Mouse (Mus musculus) liver, embryonic 11.5 days (tissue): ENCODE results near the gene Nrg3. TPM values are rescaled to one million over a fixed set of nuclear protein-coding genes. Genes with fewer than 3 reads are reported as not detected.

Experiments
- ATAC-seq: fragments of 200-750 bp; cut with Nextera tagmentation; replicated peaks from 2 replicates; pipeline ENCODE4 v1.8.0; 2017; ENCODE audit warnings: moderate number of reproducible peaks, mild to moderate bottlenecking, moderate TSS enrichment, moderate library complexity; ENCODE audit not compliant: low FRiP score
- DNase-seq: peaks from one replicate; pipeline ENCODE4 v3.0.0-alpha.2; 2017; ENCODE audit warnings: low spot score
- H3K27ac ChIP-seq: fragments of 300-500 bp; sonication (generic); 2 replicates; pipeline ENCODE4 v1.5.1; 2014; ENCODE audit warnings: mild to moderate bottlenecking, low read depth, low read length, control low read depth
- H3K27me3 ChIP-seq: fragments of 300-500 bp; sonication (generic); replicated peaks from 2 replicates; pipeline ENCODE4 v1.6.1; 2014; ENCODE audit warnings: low read length, mixed read lengths; ENCODE audit not compliant: control insufficient read depth, insufficient read depth
- H3K36me3 ChIP-seq: fragments of 300-500 bp; sonication (generic); 2 replicates; pipeline ENCODE4 v1.6.1; 2014; ENCODE audit warnings: mild to moderate bottlenecking, low read length, moderate library complexity, mixed read lengths; ENCODE audit not compliant: control insufficient read depth, insufficient read depth
- H3K4me1 ChIP-seq: fragments of 300-500 bp; sonication (generic); replicated peaks from 2 replicates; pipeline ENCODE4 v1.6.1; 2014; ENCODE audit warnings: low read length, mixed read lengths; ENCODE audit not compliant: control insufficient read depth, insufficient read depth
- H3K4me2 ChIP-seq: fragments of 300-500 bp; sonication (generic); 2 replicates; pipeline ENCODE4 v1.6.1; 2014; ENCODE audit warnings: mild to moderate bottlenecking, control low read depth, moderate library complexity
- H3K4me3 ChIP-seq: fragments of 300-500 bp; sonication (generic); 2 replicates; pipeline ENCODE4 v1.5.1; 2014; ENCODE audit warnings: low read depth, low read length, control low read depth
- H3K9ac ChIP-seq: fragments of 300-500 bp; sonication (generic); 2 replicates; pipeline ENCODE4 v1.6.1; 2014; ENCODE audit warnings: low read depth, low read length, control low read depth
- H3K9me3 ChIP-seq: fragments of 300-500 bp; sonication (generic); 2 replicates; pipeline ENCODE4 v1.6.1; 2016; ENCODE audit warnings: low read length, inconsistent platforms, mixed read lengths; ENCODE audit not compliant: control insufficient read depth
- WGBS: fragments of 180-500 bp; shearing (Covaris S2); extraction: QIAGEN DNeasy Blood & Tissue Kit; methylation state at CpG from one replicate; pipeline ENCODE4 v1.1.7; 2014; 5-methylcytosine and 5-hydroxymethylcytosine counted together
- polyA plus RNA-seq: library from polyadenylated mRNA; unstranded; fragments of >200 nt; fragmentation: Nextera tagmentation; extraction: Ambion mirVana; gene quantifications from 2 replicates; pipeline ENCODE4 v1.2.1, GENCODE M21; 2014

Gene Nrg3
- polyA plus RNA-seq, 1 experiment from 2014 or later = 0.16 TPM

- Histone ChIP-seq H3K36me3 (no peaks in the 10 kb centered on the region), H3K27me3 (no peaks in the 10 kb centered on the region), H3K27ac (no peak overlapping the region), H3K4me3 (no peak overlapping the region), H3K4me2 (no peak overlapping the region), H3K9ac (no peak overlapping the region), H3K9me3 (no peaks in the 10 kb centered on the region), H3K4me1 (no peaks in the 10 kb centered on the region)
- DNase-seq = no peak
- 83% methylated on average over 1 of the region's 1 CpGs for WGBS
- no peak for ATAC-seq
Measured at GRCm38 (mm10) chr14:39044290-39044689, 428.6 kb downstream of the Nrg3 start.

DNA sequence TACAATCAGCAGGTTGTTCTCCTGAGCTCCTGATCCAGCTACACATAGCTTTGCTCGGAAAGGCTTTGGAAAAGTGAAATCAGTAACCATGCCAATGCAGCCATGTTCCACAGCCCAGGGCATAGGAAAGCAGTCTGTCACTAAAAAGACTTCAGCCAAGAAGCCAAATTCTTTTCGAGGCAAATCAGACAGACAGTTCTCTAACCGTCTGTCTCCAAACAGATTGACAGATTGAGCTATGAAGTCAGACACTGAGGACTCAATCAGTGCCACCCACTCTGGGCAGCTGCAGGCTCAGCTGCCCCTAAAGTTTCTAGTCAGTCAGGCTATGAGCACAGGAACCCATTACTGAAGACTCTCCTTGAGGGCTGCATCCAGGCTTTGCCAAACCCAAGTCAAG is 429.1 kb downstream of the Nrg3 start:
- ATAC-seq (no peak), DNase-seq (no peak)
- no peak overlapping the region for H3K9ac ChIP-seq
- H3K27me3 ChIP-seq = no peaks in the 10 kb centered on the region
- WGBS = 82% methylated on average over 3 of the region's 3 CpGs
- H3K9me3 ChIP-seq = no peaks in the 10 kb centered on the region
- no peaks in the 10 kb centered on the region for H3K36me3 ChIP-seq
- no peak overlapping the region for H3K27ac ChIP-seq
- H3K4me1 ChIP-seq = no peaks in the 10 kb centered on the region
- no peak overlapping the region for H3K4me3 ChIP-seq
- no peak overlapping the region for H3K4me2 ChIP-seq

GRCm38 (mm10) chr14:39043384-39043783 is 429.5 kb downstream of the Nrg3 start:
- DNase-seq (no peak), ATAC-seq (no peak)
- Histone ChIP-seq H3K9ac (no peak overlapping the region), H3K4me1 (no peaks in the 10 kb centered on the region), H3K9me3 (no peaks in the 10 kb centered on the region), H3K4me3 (no peak overlapping the region), H3K36me3 (no peaks in the 10 kb centered on the region), H3K4me2 (no peak overlapping the region), H3K27ac (no peak overlapping the region), H3K27me3 (no peaks in the 10 kb centered on the region)
- 71% methylated on average over 5 of the region's 5 CpGs for WGBS

DNA sequence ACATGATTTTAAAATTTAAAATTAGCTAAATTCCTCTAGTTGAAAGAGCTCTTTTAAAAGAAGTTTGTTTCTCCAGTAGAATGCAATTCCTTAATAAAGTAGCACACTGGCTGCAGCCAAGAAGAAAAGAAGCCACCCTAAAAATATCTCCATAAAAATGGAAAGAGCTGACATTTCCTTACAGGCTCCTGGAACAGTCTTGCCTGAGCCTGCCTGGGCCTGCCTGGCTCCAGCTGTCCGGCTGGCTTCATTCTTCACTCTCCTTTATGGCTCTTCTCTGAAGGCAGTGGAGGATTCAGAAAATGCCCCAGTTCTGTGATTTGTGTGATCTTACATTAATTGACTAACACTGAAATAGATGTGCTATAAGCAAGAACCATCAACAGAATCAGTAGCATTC is 433.8 kb downstream of the Nrg3 start:
- Histone ChIP-seq H3K9me3 (no peaks in the 10 kb centered on the region), H3K27me3 (no peaks in the 10 kb centered on the region), H3K4me1 (no peaks in the 10 kb centered on the region), H3K27ac (no peak overlapping the region), H3K9ac (no peak overlapping the region), H3K4me2 (no peak overlapping the region), H3K36me3 (no peaks in the 10 kb centered on the region), H3K4me3 (no peak overlapping the region)
- WGBS = 84% methylated on average over 1 of the region's 1 CpGs
- no peak for DNase-seq
- ATAC-seq = no peak

GRCm38 (mm10) chr14:39034482-39034881 is 438.4 kb downstream of the Nrg3 start:
- H3K9ac ChIP-seq = no peak overlapping the region
- no peaks in the 10 kb centered on the region for H3K4me1 ChIP-seq
- no peak for ATAC-seq
- no peaks in the 10 kb centered on the region for H3K27me3 ChIP-seq
- no peak overlapping the region for H3K4me2 ChIP-seq
- no peak overlapping the region for H3K4me3 ChIP-seq
- H3K36me3 ChIP-seq = no peaks in the 10 kb centered on the region
- no peaks in the 10 kb centered on the region for H3K9me3 ChIP-seq
- DNase-seq = no peak
- H3K27ac ChIP-seq = no peak overlapping the region
- WGBS = 92% methylated on average over 3 of the region's 3 CpGs

DNA sequence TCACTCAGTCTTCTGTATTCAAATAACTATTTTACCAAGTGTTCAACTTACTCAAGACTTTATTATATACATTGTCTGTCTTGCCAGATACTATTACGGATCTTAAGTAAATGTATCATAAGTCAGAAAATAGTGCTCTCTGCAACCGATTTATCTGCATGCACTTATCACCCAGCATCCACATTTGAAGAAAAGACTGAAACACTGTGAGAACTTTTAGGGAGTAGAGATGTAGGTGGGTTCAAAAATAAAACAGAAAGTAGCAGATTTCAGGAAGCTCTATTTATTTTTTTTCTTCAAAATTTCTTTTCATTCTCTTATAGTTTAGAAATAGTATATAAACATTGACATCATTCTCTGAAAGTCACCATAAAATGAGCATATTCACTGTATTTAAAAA is 449.8 kb downstream of the Nrg3 start:
- WGBS = 76% methylated on average over 2 of the region's 2 CpGs

GRCm38 (mm10) chr14:39014126-39014525 is 458.8 kb downstream of the Nrg3 start:
- no peaks in the 10 kb centered on the region for H3K27me3 ChIP-seq
- H3K27ac ChIP-seq = no peak overlapping the region
- no peak for ATAC-seq
- no peaks in the 10 kb centered on the region for H3K9me3 ChIP-seq
- H3K4me1 ChIP-seq = no peaks in the 10 kb centered on the region
- no peak overlapping the region for H3K4me2 ChIP-seq
- H3K4me3 ChIP-seq = no peak overlapping the region
- no peak for DNase-seq
- no peak overlapping the region for H3K9ac ChIP-seq
- H3K36me3 ChIP-seq = no peaks in the 10 kb centered on the region

More for the DNA sequence above, 449.8 kb downstream of the Nrg3 start:
- Histone ChIP-seq H3K4me1 (no peaks in the 10 kb centered on the region), H3K27me3 (no peaks in the 10 kb centered on the region), H3K4me2 (no peak overlapping the region), H3K9ac (no peak overlapping the region), H3K36me3 (no peaks in the 10 kb centered on the region), H3K4me3 (no peak overlapping the region), H3K27ac (no peak overlapping the region), H3K9me3 (no peaks in the 10 kb centered on the region)
- DNase-seq (no peak), ATAC-seq (no peak)

DNA sequence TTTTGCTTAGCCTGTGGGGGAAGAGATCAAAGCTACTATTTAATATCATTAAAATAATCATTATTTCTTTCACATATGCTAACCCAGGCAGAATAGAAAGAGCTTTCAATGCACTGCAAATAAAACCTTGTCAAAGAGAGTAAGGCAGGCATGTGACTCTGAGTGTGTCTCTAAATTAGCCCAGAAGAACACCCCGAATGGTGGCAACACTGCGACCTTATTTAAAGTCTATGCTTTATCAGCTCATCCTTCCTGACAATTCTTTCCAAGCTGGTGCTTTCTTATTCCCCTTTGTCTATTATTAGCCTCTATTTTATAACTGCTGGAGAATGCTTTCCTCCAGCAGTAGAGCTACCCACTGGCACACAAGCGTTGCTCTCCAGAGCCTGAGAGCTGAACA is 475.0 kb downstream of the Nrg3 start:
- WGBS = 79% methylated on average over 3 of the region's 3 CpGs
- Histone ChIP-seq H3K4me3 (no peak overlapping the region), H3K36me3 (no peaks in the 10 kb centered on the region), H3K4me2 (no peak overlapping the region), H3K9me3 (no peaks in the 10 kb centered on the region), H3K27ac (no peak overlapping the region), H3K9ac (no peak overlapping the region), H3K27me3 (no peaks in the 10 kb centered on the region), H3K4me1 (no peaks in the 10 kb centered on the region)
- ATAC-seq (no peak), DNase-seq (no peak)

DNA sequence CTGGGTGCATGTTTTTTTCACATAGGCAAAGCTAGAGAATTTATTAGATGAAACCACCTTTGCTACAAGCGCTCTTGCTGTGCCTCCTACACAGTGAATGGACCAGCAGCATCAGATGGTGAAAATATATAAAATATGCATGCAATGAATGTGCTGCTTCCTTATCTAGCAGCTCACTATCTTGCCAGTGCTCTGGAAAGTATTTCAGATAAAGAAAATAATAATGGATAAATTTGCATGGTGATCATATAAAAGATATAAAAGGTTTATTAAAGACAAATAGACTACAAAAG is 480.4 kb downstream of the Nrg3 start:
- Histone ChIP-seq H3K36me3 (no peaks in the 10 kb centered on the region), H3K27ac (no peak overlapping the region)
- 89% methylated on average over 1 of the region's 1 CpGs for WGBS

More for the DNA sequence above, 480.4 kb downstream of the Nrg3 start:
- no peaks in the 10 kb centered on the region for H3K27me3 ChIP-seq
- H3K9ac ChIP-seq = no peak overlapping the region
- no peaks in the 10 kb centered on the region for H3K9me3 ChIP-seq
- no peak overlapping the region for H3K4me2 ChIP-seq
- no peak overlapping the region for H3K4me3 ChIP-seq
- DNase-seq = no peak
- no peaks in the 10 kb centered on the region for H3K4me1 ChIP-seq
- ATAC-seq = no peak
